Mouse (Mus musculus) MN1 (cell line): ENCODE measurements at regions not wholly inside any gene's neighbourhood (a gene's known extent, or its start where the extent isn't known, plus 50 kb on each side); places are given as distances from the start of the nearest gene placed in this dataset.

Source experiments
- DNase-seq: peaks from one replicate; pipeline ENCODE4 v3.0.0-alpha.2; 2016; ENCODE audit warnings: low spot score

DNA sequence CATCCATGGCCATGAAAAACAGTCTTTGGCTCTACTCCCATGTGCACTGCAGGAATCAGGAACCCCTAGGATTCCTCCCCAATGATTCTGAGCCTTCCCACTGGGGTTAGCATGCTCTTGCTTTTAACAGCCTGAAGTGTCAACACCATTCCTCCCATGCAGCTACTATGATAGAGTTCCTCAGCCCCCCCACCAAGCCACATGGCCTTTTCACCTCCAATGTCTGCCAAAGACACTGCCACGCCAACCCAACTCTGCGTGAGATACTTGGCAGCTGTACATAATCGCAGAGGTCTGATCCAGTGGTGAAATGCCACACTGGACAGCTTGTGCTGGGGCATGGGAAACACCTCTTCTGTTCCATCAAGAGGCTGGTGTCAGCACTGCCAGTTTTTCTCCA, 128.6 kb upstream of the H2al1a start:
- no peak for DNase-seq

- no peak for DNase-seq
These were observed 118.8 kb upstream of the H2al1a start for GRCm38 (mm10) chrX:11180194-11180816.

DNA sequence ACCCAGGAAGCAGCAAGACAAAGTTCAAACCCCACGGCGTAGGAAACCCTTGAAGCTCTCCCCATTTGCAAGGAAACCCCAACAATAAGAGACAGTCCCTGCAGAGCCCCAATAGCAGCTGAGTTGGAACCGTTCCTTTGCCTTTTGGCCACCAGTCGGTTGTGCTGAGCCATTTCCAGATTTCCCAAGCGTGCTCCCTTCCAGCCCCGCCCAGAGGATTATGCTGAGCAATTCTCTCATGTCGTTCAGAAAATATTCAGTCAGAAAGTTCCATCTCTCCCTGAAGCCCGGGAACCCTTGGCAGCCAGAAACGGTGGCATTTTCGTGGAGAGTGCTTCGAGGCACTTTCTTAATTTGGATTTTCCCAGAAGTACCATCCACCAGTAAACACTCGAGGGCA, 117.2 kb upstream of the H2al1a start:
- DNase-seq, result no peak

DNA sequence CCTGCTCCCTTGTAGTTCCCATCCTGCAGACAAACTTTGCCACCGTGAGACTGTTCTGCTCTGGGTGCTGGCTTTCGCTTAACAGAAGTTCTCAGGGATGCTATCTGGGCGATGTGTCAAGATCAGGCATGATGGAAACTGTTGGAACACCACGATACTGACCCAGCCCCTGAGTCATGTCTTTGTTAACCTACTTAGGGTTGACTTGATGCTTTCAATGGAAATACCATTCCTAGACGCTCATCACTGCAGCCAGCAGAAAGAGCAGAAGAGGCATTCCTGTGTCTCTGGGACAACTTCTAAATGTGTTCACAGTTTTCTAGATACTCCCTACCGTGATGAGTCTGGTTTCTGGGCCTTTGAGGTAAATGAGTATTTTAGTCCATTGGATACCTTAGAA, 108.2 kb upstream of the H2al1a start:
- no peak for DNase-seq

GRCm38 (mm10) chrX:11204135-11204534, 94.9 kb upstream of the H2al1a start:
- no peak for DNase-seq

GRCm38 (mm10) chrX:11209895-11210294, 89.2 kb upstream of the H2al1a start:
- no peak for DNase-seq

- no peak for DNase-seq
These were observed 86.2 kb upstream of the H2al1a start for GRCm38 (mm10) chrX:11212811-11213210.

- no peak for DNase-seq
These were observed 85.6 kb upstream of the H2al1a start for GRCm38 (mm10) chrX:11213492-11213891.

DNA sequence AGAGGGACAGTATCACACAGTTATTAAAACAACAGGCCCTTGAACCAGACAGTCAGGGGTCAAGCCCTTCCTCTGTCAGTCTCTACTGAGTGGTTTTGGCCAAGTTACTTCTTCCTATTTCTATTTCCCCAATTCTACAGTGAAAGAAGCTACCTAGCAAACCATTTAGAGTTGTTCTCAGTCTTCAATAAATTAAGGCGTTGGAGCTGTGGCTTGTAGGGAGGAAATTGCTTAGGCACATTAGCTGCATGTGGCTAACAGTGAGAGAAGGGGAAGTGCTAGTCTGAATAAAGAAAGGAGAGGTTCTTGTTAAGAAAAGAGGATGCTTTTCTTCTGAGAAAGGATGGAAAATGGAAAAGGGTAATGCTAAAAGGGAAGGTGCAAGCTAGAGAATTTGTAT, 60.0 kb upstream of the H2al1a start:
- DNase-seq, result no peak

DNA sequence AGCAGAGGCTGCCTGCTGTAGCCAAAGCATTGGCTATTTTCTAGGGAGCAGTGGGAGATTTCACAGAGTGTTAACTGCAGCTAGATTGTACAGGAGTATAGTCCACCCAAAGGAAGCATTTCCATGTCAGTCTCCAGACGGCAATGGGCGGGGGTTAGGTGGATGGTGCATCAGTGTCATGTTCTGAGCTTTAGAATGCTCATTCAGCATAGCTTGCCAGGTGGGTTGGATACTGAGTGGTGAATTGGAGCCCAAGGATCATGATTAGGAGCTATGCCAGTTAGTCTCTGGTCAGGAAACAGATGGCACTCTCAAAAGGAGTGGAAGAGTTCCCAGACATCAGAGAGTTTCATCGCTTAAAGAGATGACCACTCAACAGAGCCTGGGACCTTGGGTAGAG, 53.5 kb upstream of the H2al1a start:
- no peak for DNase-seq
